Mouse (Mus musculus): ENCODE results near the gene Pithd1. TPM values are rescaled to one million over a fixed set of nuclear protein-coding genes. Genes with fewer than 3 reads are reported as not detected.

Gene Pithd1
- total RNA-seq, 2 experiments from 2014 or later: 80.6 to 86.0 TPM

DNA sequence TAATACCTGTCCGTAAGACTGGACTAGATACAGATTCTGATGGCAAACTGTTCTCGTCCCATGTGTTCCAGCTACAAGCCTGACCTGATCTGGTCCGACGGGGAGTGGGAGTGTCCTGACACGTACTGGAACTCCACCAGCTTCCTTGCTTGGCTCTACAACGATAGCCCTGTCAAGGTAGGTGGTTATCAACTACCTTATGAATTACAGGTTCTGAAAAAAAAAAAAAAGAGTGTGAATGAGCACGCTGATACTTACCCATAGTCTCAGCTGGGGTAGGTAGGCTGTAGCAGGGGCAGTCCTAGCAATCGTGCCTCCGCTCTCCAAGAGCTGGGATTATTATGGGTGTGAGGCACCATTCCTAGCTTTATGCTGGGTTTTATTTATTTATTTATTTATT is 57.2 kb downstream of the Pithd1 start:
- no peak for DNase-seq (ENCODE audit: low spot score in 2 of 2)
- Histone ChIP-seq H3K4me3 (no peak overlapping the region), H3K27ac (no peak overlapping the region)
- TF ChIP-seq CTCF (conservative IDR thresholded peaks at IDR 0.05): no peak

DNA sequence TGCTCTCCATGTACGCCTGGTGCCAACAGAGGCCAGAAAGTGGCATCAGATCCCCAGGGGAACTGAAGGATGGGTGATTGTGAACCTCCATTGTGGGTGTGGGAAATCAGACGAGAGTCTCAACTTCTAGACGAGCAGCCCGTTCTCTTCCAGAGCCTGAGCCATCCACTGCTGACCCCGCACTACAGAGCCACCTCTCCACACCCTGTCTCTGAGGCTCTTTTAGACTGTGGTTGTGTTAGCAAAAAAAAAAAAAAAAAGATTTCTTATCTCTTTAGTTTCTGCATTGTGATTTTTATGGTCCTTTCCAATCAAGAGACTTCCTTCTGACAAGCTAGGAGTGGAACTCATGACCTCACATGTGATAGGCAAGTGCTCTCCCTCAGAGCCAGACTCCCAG is 57.7 kb downstream of the Pithd1 start:
- no peak for DNase-seq (ENCODE audit: low spot score in 2 of 2)
- no peak for TF ChIP-seq CTCF (conservative IDR thresholded peaks at IDR 0.05)
- Histone ChIP-seq H3K4me3 (no peak overlapping the region), H3K27ac (no peak overlapping the region)

DNA sequence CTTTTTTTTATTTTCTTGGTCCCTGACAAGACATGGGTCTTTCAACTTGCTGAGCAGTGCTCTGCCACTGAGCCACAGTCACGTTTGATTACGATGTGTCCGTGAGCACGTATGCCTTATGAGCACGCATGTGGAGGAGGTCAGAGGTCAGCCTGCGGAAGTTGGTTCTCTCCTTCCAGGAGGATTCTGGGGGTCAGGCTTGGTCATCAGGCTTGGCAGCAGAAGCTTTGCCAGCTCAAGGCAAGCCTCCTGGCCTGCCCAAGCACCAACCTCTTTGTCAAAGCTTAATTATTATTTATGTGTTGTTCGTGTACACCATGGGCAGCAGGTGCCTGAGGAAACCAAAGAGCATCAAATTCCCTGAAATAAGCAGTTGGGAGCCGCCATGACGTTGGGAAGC is 58.7 kb downstream of the Pithd1 start:
- no peak for TF ChIP-seq CTCF (conservative IDR thresholded peaks at IDR 0.05)
- Histone ChIP-seq H3K27ac (no peak overlapping the region), H3K4me3 (no peak overlapping the region)
- no peak for DNase-seq (ENCODE audit: low spot score in 2 of 2)

DNA sequence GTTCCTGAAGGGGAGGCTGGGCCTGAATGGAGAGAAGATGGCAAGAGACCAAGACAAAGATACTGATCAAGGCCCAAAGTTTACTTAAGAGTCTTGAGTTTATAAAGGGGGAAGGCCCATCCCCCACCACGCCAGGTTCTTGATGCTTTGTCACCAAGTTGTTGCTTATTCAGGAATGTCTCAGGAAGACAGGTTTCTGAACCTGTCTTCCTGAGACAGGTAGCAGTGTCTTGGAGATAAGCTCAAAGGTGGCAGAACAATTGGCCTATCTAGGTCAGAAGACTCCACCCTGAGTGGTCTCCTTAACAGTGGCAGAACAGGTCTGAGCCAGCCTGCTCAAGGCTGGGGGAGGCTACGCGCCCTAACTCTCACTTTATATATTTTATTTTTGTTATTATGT is 60.2 kb downstream of the Pithd1 start:
- Histone ChIP-seq H3K4me3 (no peak overlapping the region), H3K27ac (no peak overlapping the region)
- no peak for DNase-seq (ENCODE audit: low spot score in 2 of 2)
- no peak for TF ChIP-seq CTCF (conservative IDR thresholded peaks at IDR 0.05)

DNA sequence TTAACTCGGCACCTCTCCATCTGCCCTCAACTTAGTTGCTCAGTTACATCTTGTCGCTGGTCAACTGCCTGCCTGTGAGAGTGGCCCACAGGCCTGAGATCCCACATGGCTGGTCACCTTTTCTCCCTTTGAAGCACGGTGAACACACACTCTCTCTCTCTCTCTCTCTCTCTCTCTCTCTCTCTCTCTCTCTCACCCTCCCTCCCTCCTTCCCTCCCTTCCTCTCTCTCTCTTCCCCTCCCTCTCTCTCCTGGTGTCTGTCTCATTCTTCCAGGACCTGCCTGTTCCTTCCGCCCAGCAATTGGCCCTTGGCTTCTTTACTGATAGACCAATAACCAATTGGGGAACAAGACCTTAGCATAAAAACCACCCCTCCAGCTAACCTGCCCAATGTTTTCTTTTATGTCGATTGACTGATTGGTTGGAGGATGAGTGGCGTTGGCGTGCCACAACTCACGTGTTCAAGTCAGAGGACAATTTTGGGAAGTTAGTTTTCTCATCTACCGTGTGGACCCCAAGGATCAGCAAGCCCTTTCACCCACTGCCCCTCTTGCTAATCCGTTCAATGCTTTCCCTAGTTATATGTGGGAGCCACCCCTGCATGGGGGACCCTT is 60.8 kb downstream of the Pithd1 start:
- no peak overlapping the region for H3K27ac ChIP-seq
- TF ChIP-seq CTCF (conservative IDR thresholded peaks at IDR 0.05): no peak
- H3K4me3 ChIP-seq: no peak overlapping the region
- DNase-seq (ENCODE audit: low spot score in 2 of 2): no peak

Other genes starting within 250 kb of the Pithd1 start
- under 1 TPM; 0.56 to 0.76 TPM for gene Myom3, start 227.5 kb downstream of the Pithd1 start, total RNA-seq (2021)
- gene Srsf10, start 131.5 kb downstream of the Pithd1 start, total RNA-seq (2021): 10 to 100 TPM; 82.6 to 94.2 TPM
- 10 to 100 TPM; 52.7 to 54.8 TPM for gene Pnrc2, start 113.4 kb downstream of the Pithd1 start, total RNA-seq (2021)
- gene Cnr2, start 91.9 kb downstream of the Pithd1 start, total RNA-seq (2021): under 1 TPM in 1 of 2 experiments, not detected in 1; 0.12 TPM
- gene Fuca1, start 66.5 kb downstream of the Pithd1 start, total RNA-seq (2021): 10 to 100 TPM; 39.4 to 39.7 TPM
- gene Hmgcl, start 40.8 kb downstream of the Pithd1 start, total RNA-seq (2021): 10 to 100 TPM; 35.2 to 36.1 TPM
- 10 to 100 TPM; 22.6 to 23.8 TPM for gene Gale, start 23.5 kb downstream of the Pithd1 start, total RNA-seq (2021)
- gene Lypla2, start 14.6 kb downstream of the Pithd1 start, total RNA-seq (2021): 100 to 1,000 TPM in 1 of 2 experiments, 10 to 100 TPM in 1; 95.3 to 103 TPM
- gene Eloa, start 34.5 kb upstream of the Pithd1 start, total RNA-seq (2021): 10 to 100 TPM; 27.3 to 28.5 TPM
- gene Rpl11, start 66.2 kb upstream of the Pithd1 start, total RNA-seq (2021): 100 to 1,000 TPM; 291 to 317 TPM
- gene Id3, start 156.2 kb upstream of the Pithd1 start, total RNA-seq (2021): 10 to 100 TPM; 45.1 to 47.4 TPM
- gene E2f2, start 185.1 kb upstream of the Pithd1 start, total RNA-seq (2021): 1 to 10 TPM in 1 of 2 experiments, under 1 TPM in 1; 0.74 to 1.5 TPM
- 1 to 10 TPM; 2.5 to 3.1 TPM for gene Asap3, start 219.1 kb upstream of the Pithd1 start, total RNA-seq (2021)

Measured in layer of hippocampus, adult 2 months (tissue).